Mouse (Mus musculus): Measurements from ENCODE around the gene Serpinb8. TPM values are rescaled to one million over a fixed set of nuclear protein-coding genes. Genes with fewer than 3 reads are reported as not detected.

Gene Serpinb8
- total and polyA plus RNA-seq, 2 experiments from 2014 or later, result 4.6 TPM

- H3K4me3 ChIP-seq (ENCODE audit: low read depth, low read length), result no peak overlapping the region
- no peaks in the 10 kb centered on the region for H3K4me1 ChIP-seq (ENCODE audit: control insufficient read depth, insufficient read depth)
- DNase-seq (ENCODE audit: low spot score) (no peak), ATAC-seq (ENCODE audit: insufficient read depth, low read depth) (no peak)
- no peak overlapping the region for H3K4me2 ChIP-seq (ENCODE audit: low read depth, low read length)
- H3K9me3 ChIP-seq (replicated peaks; ENCODE audit: control insufficient read depth, low read length), result no peaks in the 10 kb centered on the region
- WGBS, result 56% methylated on average over 1 of the region's 1 CpGs
- TF ChIP-seq CTCF (IDR thresholded peaks at IDR 0.05; ENCODE audit: low read depth), result no peak
- no peak for TF ChIP-seq EP300 (IDR thresholded peaks at IDR 0.05; ENCODE audit: low read depth)
- H3K27me3 ChIP-seq (ENCODE audit: control insufficient read depth, insufficient read depth, low read length), result no peaks in the 10 kb centered on the region
- no peak overlapping the region for H3K9ac ChIP-seq (replicated peaks; ENCODE audit: low read depth, low read length)
- H3K36me3 ChIP-seq (replicated peaks; ENCODE audit: control insufficient read depth, insufficient read depth, low read length), result no peaks in the 10 kb centered on the region
- no peak overlapping the region for H3K27ac ChIP-seq (ENCODE audit: low read depth)
These were observed 12.3 kb upstream of the Serpinb8 start for GRCm38 (mm10) chr1:107577514-107577913.

- H3K4me2 ChIP-seq (ENCODE audit: low read depth, low read length), result no peak overlapping the region
- no peak overlapping the region for H3K4me3 ChIP-seq (ENCODE audit: low read depth, low read length)
- H3K9ac ChIP-seq (replicated peaks; ENCODE audit: low read depth, low read length), result no peak overlapping the region
- ATAC-seq (ENCODE audit: insufficient read depth, low read depth), result no peak
- H3K9me3 ChIP-seq (replicated peaks; ENCODE audit: control insufficient read depth, low read length), result no peaks in the 10 kb centered on the region
- H3K36me3 ChIP-seq (replicated peaks; ENCODE audit: control insufficient read depth, insufficient read depth, low read length), result no peaks in the 10 kb centered on the region
- no peaks in the 10 kb centered on the region for H3K27me3 ChIP-seq (ENCODE audit: control insufficient read depth, insufficient read depth, low read length)
- no peak overlapping the region for H3K27ac ChIP-seq (ENCODE audit: low read depth)
- DNase-seq (ENCODE audit: low spot score), result no peak
- no peaks in the 10 kb centered on the region for H3K4me1 ChIP-seq (ENCODE audit: control insufficient read depth, insufficient read depth)
- TF ChIP-seq EP300 (IDR thresholded peaks at IDR 0.05; ENCODE audit: low read depth) (no peak), CTCF (IDR thresholded peaks at IDR 0.05; ENCODE audit: low read depth) (no peak)
- WGBS, result 67% methylated on average over 1 of the region's 1 CpGs
These were observed 8.6 kb upstream of the Serpinb8 start for GRCm38 (mm10) chr1:107581220-107581619.

GRCm38 (mm10) chr1:107582900-107583299 is 6.9 kb upstream of the Serpinb8 start:
- no peaks in the 10 kb centered on the region for H3K4me1 ChIP-seq (ENCODE audit: control insufficient read depth, insufficient read depth)
- H3K27me3 ChIP-seq (ENCODE audit: control insufficient read depth, insufficient read depth, low read length), result no peaks in the 10 kb centered on the region
- DNase-seq (ENCODE audit: low spot score) (no peak), ATAC-seq (ENCODE audit: insufficient read depth, low read depth) (no peak)
- H3K27ac ChIP-seq (ENCODE audit: low read depth), result no peak overlapping the region
- H3K9ac ChIP-seq (replicated peaks; ENCODE audit: low read depth, low read length), result no peak overlapping the region
- no peak overlapping the region for H3K4me2 ChIP-seq (ENCODE audit: low read depth, low read length)
- TF ChIP-seq CTCF (IDR thresholded peaks at IDR 0.05; ENCODE audit: low read depth), result no peak
- no peak for TF ChIP-seq EP300 (IDR thresholded peaks at IDR 0.05; ENCODE audit: low read depth)
- no peaks in the 10 kb centered on the region for H3K9me3 ChIP-seq (replicated peaks; ENCODE audit: control insufficient read depth, low read length)
- H3K4me3 ChIP-seq (ENCODE audit: low read depth, low read length), result no peak overlapping the region
- H3K36me3 ChIP-seq (replicated peaks; ENCODE audit: control insufficient read depth, insufficient read depth, low read length), result no peaks in the 10 kb centered on the region

- Histone ChIP-seq H3K9me3 (replicated peaks; ENCODE audit: control insufficient read depth, low read length) (no peaks in the 10 kb centered on the region), H3K4me1 (ENCODE audit: control insufficient read depth, insufficient read depth) (no peaks in the 10 kb centered on the region), H3K4me3 (ENCODE audit: low read depth, low read length) (no peak overlapping the region), H3K9ac (replicated peaks; ENCODE audit: low read depth, low read length) (no peak overlapping the region), H3K36me3 (replicated peaks; ENCODE audit: control insufficient read depth, insufficient read depth, low read length) (no peaks in the 10 kb centered on the region), H3K4me2 (ENCODE audit: low read depth, low read length) (no peak overlapping the region), H3K27me3 (ENCODE audit: control insufficient read depth, insufficient read depth, low read length) (no peaks in the 10 kb centered on the region), H3K27ac (ENCODE audit: low read depth) (no peak overlapping the region)
- WGBS, result 38% methylated on average over 1 of the region's 1 CpGs
- ATAC-seq (ENCODE audit: insufficient read depth, low read depth), result no peak
- TF ChIP-seq CTCF (IDR thresholded peaks at IDR 0.05; ENCODE audit: low read depth) (no peak), EP300 (IDR thresholded peaks at IDR 0.05; ENCODE audit: low read depth) (no peak)
- no peak for DNase-seq (ENCODE audit: low spot score)
These were observed 5.8 kb upstream of the Serpinb8 start for GRCm38 (mm10) chr1:107583958-107584376.

GRCm38 (mm10) chr1:107584932-107585331 is 4.9 kb upstream of the Serpinb8 start:
- no peak overlapping the region for H3K4me2 ChIP-seq (ENCODE audit: low read depth, low read length)
- 80% methylated on average over 3 of the region's 3 CpGs for WGBS
- H3K27ac ChIP-seq (ENCODE audit: low read depth), result no peak overlapping the region
- H3K4me1 ChIP-seq (ENCODE audit: control insufficient read depth, insufficient read depth), result peaks cover 5% of the 10 kb centered on the region; the same call in 1 of the 2 replicates
- H3K36me3 ChIP-seq (replicated peaks; ENCODE audit: control insufficient read depth, insufficient read depth, low read length), result no peaks in the 10 kb centered on the region
- no peak for DNase-seq (ENCODE audit: low spot score)
- H3K4me3 ChIP-seq (ENCODE audit: low read depth, low read length), result no peak overlapping the region
- TF ChIP-seq CTCF (IDR thresholded peaks at IDR 0.05; ENCODE audit: low read depth) (no peak), EP300 (IDR thresholded peaks at IDR 0.05; ENCODE audit: low read depth) (no peak)
- no peak for ATAC-seq (ENCODE audit: insufficient read depth, low read depth)
- H3K9ac ChIP-seq (replicated peaks; ENCODE audit: low read depth, low read length), result no peak overlapping the region
- no peaks in the 10 kb centered on the region for H3K27me3 ChIP-seq (ENCODE audit: control insufficient read depth, insufficient read depth, low read length)
- no peaks in the 10 kb centered on the region for H3K9me3 ChIP-seq (replicated peaks; ENCODE audit: control insufficient read depth, low read length)

- H3K27ac ChIP-seq (ENCODE audit: low read depth), result no peak overlapping the region
- no peak for ATAC-seq (ENCODE audit: insufficient read depth, low read depth)
- H3K9ac ChIP-seq (replicated peaks; ENCODE audit: low read depth, low read length), result no peak overlapping the region
- no peaks in the 10 kb centered on the region for H3K9me3 ChIP-seq (replicated peaks; ENCODE audit: control insufficient read depth, low read length)
- H3K4me1 ChIP-seq (ENCODE audit: control insufficient read depth, insufficient read depth), result peaks cover 13% of the 10 kb centered on the region
- no peak overlapping the region for H3K4me2 ChIP-seq (ENCODE audit: low read depth, low read length)
- no peak overlapping the region for H3K4me3 ChIP-seq (ENCODE audit: low read depth, low read length)
- WGBS, result 85% methylated on average over 3 of the region's 3 CpGs
- DNase-seq (ENCODE audit: low spot score), result no peak
- H3K27me3 ChIP-seq (ENCODE audit: control insufficient read depth, insufficient read depth, low read length), result no peaks in the 10 kb centered on the region
- no peaks in the 10 kb centered on the region for H3K36me3 ChIP-seq (replicated peaks; ENCODE audit: control insufficient read depth, insufficient read depth, low read length)
- no peak for TF ChIP-seq EP300 (IDR thresholded peaks at IDR 0.05; ENCODE audit: low read depth)
These were observed 3.6 kb upstream of the Serpinb8 start for GRCm38 (mm10) chr1:107586196-107586595.

All from heart, postnatal 0 days (tissue).